Mouse (Mus musculus): ENCODE measurements around the gene A430033K04Rik.

GRCm38 (mm10) chr5:138697466-138697865 is 74.8 kb downstream of the A430033K04Rik start:
- TF ChIP-seq CTCF (IDR thresholded peaks at IDR 0.05; ENCODE audit: low read depth) (no peak), EP300 (IDR thresholded peaks at IDR 0.05; ENCODE audit: low read depth) (no peak)
